Mouse (Mus musculus): Measurements from ENCODE around the gene Glcci1. TPM values are rescaled to one million over a fixed set of nuclear protein-coding genes. Genes with fewer than 3 reads are reported as not detected.

The Glcci1 gene
- polyA plus RNA-seq (2014; fragmentation: Illumina TruSeq; extraction: RNeasy Lipid Tissue Mini Kit (QIAGEN cat#74804); ENCODE audit: low read depth, low replicate concordance): 1.4 TPM

GRCm38 (mm10) chr6:8509551-8509950, at the start of gene Glcci1:
TSS of gene Glcci1 (plus strand) at chr6:8509600.

